Mouse (Mus musculus) gastrocnemius, adult 8-10 months (tissue): ENCODE measurements around the gene Bnip3. TPM values are rescaled to one million over a fixed set of nuclear protein-coding genes. Genes with fewer than 3 reads are reported as not detected.

Experiments used
- DNase-seq, 2 experiments: peaks; one replicate each; pipeline ENCODE4 v3.0.0; 2022; ENCODE audit warnings: low spot score in 2 of 2
- total RNA-seq, 4 experiments: library from RNA; stranded (reverse); gene quantifications; 2 replicates each; pipeline ENCODE4 v1.2.4; 2022

The Bnip3 gene
- total RNA-seq, 4 experiments from 2014 or later: 219 to 283 (median 248) TPM

DNA sequence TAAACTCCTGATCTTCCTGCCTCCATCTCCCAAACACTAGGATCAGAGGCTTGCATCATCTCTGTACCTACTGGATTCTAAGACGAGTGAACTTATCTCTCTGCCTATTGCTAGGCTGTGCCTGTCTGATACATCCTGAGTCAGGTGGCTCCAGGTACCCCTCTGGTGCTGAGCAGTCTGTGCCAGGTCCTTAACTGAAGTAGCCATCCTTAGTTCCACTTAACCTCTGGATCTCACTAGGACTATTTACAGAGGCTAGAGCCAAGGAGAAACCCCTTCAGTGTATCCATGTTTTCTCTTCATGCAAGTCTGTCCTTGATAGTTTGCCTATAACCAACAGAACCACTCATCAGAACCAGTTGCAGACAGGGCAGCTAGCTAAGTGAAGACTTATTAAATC is 2.9 kb downstream of the Bnip3 start:
- DNase-seq: no peak

- no peak for DNase-seq
Observed at GRCm38 (mm10) chr7:138903886-138904435, 5.4 kb downstream of the Bnip3 start.

DNA sequence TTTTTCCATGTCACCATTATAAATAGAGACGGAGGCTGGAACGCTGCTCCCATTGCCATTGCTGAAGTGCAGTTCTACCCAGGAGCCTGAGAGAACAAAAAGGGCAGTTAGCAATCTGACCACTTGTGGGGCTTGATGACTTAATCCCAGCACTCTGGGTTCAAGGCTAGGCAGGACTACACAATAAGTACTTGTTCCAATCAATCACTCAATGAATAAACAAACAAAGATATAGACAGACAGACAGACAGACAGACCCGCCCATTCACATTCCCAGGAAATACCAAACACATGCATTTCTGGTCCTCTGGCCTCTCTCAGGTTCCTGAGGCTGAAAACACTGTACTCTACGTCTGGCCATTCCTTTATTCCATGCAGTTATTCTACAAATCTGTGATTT is 10.6 kb downstream of the Bnip3 start:
- no peak for DNase-seq

GRCm38 (mm10) chr7:138898122-138898521 is 11.2 kb downstream of the Bnip3 start:
- DNase-seq: no peak

DNA sequence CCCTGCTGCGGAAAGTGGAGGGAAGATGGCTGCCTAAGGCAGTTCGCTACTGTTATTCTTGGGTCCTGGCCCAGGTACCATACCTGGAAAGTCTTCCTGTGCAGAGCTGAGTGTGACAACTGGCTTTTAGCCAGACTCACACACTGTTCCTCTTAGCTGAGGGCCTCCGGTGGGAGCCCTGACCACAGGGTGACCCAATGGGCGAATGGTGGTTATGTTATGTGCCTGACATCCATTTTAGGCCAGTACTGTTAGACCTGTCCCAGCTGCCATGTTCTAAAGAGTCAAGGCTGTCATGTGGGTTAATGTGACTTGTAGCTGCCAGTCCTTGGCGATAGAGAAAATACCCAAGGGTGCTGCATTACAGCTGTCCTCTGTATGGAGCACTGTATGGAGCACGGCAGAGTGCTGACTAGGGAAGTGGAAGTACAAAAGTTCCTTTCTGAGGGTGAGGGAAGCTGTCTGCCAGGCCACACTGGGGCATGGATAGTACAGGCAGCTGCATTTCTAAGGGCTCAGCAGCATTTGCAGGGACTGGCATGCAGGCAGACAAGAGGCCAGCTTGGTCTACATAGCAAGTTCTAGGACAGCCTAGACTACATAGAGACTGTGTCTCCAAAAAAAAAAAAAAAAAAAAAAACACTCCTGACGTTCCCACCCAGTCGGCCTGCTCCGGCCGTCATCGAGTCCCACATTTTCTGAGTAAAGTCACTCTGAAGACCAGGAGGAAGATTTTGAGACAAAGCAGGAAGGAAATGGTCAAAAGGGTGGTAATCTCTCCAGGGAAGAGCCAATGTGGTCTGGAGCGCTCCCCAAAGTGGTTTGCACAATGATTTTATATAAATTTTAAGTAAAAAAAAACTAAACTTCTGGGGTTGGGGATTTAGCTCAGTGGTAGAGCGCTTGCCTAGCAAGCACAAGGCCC is 23.7 kb downstream of the Bnip3 start:
- DNase-seq: no peak

DNA sequence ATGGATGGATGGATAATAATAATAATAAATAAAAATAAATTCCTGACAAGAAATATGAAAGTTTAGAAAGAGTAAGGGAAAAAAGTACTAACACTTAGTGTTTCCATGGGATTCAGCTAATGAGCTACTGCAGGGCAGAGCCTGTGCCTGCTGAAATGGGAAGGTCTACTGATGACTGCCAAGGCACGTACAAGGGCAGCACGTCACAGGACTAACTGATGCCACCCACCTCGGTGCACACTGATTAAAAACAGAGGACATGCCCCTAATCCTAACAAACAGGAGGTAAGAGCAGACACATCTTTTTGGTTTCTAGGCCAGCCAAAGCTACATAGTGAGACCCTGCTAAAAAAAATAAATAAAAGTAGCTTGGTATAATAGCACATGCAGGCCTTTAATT is 25.6 kb downstream of the Bnip3 start:
- no peak for DNase-seq

DNA sequence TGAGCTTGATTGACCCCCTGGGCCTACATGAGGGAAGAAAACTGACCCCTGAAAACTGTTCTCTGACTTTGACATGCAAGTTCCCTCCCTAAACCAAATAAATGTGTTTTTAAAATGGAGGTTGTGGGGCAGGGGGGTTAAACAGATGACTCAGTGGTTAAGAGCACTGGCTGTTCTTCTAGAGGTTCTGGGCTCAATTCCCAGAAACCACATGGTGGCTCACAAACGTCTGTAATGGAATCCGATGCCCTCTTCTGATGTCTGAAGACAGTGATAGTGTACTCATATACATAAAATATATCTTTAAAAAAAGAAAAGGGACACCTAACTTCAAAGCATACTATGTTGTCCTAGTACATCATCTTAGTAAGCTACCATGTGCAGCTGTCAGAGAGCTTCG is 34.3 kb downstream of the Bnip3 start:
- no peak for DNase-seq

- DNase-seq: no peak
Observed at GRCm38 (mm10) chr7:138872956-138873355, 36.4 kb downstream of the Bnip3 start.

DNA sequence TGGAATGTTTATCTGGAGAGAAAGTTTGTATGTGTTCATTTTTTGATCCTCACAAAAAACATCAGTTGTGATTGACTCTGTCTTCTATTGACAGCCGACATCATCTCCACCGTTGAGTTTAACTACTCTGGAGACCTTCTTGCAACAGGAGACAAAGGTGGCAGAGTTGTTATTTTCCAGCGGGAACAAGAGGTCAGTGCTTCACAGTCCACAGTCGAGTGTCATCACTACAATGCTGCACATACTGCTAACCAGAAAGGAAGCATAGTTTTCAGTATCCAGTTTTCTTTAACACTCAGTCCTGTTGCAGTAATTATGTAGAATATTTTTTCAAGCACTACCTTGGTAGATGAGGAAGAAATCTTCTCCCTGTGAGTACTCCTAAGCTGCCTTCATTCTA is 41.0 kb downstream of the Bnip3 start:
- no peak for DNase-seq

DNA sequence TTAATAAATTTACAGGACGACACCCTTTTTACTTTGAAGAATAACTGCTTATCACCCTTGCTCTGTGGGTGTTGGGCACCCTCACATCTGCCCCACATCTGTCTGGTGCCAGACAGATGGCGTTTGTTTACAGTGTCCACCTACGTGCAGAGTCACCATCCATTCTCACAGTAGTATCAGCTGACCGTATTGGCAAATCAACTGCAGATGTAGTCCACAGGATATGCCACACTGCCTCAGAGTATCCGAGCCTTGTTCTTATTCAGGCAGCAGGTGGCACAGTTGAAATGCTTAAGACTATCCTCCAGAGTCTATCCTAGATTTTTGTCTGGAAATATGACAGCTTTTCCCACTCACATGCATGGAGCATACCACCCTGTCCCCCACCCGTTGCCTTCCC is 42.0 kb downstream of the Bnip3 start:
- no peak for DNase-seq

GRCm38 (mm10) chr7:138864776-138865175 is 44.5 kb downstream of the Bnip3 start:
- no peak for DNase-seq

GRCm38 (mm10) chr7:138863950-138864572 is 45.3 kb downstream of the Bnip3 start:
- no peak for DNase-seq

DNA sequence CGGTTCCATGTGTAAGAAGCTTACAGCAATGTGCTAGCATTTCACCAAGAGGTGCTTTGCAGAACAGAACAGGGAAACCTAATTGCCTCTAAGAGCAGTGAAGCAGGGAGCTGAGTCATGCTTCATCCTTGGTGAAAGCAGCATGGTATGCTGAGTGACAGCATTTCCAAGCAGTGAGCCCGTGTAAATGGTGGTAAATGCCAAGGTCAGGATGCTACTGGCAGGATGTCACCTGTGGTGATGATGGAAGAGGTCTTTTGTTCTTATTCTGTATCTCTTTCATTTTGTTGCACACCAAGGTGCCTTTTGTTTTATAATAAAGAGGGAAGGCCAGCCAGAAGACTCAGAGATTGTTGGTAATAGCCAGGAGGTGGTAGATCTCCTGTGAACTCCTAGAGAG is 52.6 kb downstream of the Bnip3 start:
- no peak for DNase-seq

GRCm38 (mm10) chr7:138854201-138854600 is 55.1 kb downstream of the Bnip3 start:
- DNase-seq: no peak

- no peak for DNase-seq
Observed at GRCm38 (mm10) chr7:138853417-138854031, 55.8 kb downstream of the Bnip3 start.

- no peak for DNase-seq
Observed at GRCm38 (mm10) chr7:138850083-138850482, 59.2 kb downstream of the Bnip3 start.

DNA sequence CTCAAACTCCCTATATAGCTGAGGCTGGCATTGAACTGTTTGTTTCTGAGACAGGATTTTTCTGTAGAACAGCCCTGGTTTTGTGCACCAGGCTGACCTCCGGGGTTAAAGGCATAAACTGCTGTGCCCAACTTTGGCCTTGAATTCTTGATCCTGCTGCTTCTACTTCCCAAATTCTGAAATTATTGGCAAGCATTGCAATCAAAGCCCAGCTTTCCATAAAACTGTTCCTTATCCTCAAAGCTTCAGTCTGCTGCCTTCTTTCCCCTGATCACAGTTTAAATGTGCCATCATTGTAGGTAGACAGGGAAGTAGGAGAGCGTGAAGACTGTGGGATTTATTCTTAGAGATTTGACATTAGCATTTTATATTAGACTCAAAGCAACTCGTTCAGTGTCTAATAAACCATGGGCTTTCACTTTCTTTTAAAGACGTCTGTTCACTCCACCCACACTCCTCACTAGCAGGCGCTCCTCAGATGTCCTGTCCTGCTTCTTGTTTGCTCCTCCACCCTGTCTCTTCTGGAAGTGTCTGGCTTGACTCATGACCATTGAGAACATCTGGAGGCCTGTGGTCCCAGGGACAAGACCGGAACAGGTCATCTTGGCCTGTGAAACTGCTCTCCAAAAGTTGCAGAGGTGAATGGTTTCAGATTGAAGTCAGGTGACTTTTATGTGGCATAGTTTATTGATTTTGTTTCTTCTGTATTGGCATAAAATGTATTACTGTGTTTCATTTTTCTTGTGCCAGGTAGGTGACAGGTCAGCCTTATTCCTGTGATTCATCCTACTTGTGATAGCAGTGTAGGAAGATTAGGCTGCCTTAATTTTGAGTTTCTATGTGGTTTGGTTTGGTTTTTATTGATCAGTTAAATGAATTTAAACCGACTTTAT is 61.0 kb downstream of the Bnip3 start:
- no peak for DNase-seq

- no peak for DNase-seq
Observed at GRCm38 (mm10) chr7:138847316-138848027, 61.8 kb downstream of the Bnip3 start.

DNA sequence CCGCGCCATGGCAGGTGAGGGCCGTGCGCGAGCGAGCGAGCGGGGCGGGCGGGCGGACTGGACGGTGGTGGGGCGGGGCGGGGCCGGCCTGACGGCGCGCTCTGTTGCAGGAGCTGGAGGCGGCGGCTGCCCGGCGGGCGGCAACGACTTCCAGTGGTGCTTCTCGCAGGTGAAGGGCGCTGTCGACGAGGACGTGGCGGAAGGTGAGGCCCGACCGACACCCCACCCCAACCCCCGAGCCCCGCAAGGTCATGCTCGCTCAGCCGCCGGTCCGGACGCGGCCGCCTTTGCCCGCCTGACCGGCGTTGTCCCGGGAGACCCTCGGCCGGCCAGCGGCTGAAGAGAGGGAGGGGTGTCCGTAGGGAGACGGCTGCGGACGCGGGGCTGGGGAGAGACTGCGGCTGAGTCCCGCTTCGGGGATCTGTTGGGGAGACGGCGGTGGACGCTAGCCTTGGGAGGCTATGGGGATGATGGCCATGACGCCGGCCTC is 62.8 kb downstream of the Bnip3 start:
- no peak for DNase-seq
